Mouse (Mus musculus) hindbrain, embryonic 16.5 days (tissue): ENCODE results near the gene Msl1. TPM values are rescaled to one million over a fixed set of nuclear protein-coding genes. Genes with fewer than 3 reads are reported as not detected.

Experiments used
- ATAC-seq: fragments of 200-750 bp; cut with Nextera tagmentation; 2 replicates; pipeline ENCODE4 v1.8.0; 2017; ENCODE audit warnings: moderate TSS enrichment, moderate library complexity
- H3K27ac ChIP-seq: fragments of 300-500 bp; sonication (generic); 2 replicates; pipeline ENCODE4 v1.5.1; 2014; ENCODE audit warnings: low read depth, mild to moderate bottlenecking, control low read depth, low read length, moderate library complexity
- H3K27me3 ChIP-seq: fragments of 300-500 bp; sonication (generic); replicated peaks from 2 replicates; pipeline ENCODE4 v1.6.1; 2014; ENCODE audit warnings: low read length; ENCODE audit not compliant: control insufficient read depth, insufficient read depth
- H3K36me3 ChIP-seq: fragments of 300-500 bp; sonication (generic); 2 replicates; pipeline ENCODE4 v1.6.1; 2014; ENCODE audit warnings: mild to moderate bottlenecking, low read length, moderate library complexity, mixed read lengths; ENCODE audit not compliant: control insufficient read depth, insufficient read depth
- H3K4me1 ChIP-seq: fragments of 300-500 bp; sonication (generic); 2 replicates; pipeline ENCODE4 v1.6.1; 2014; ENCODE audit warnings: low read depth, low read length; ENCODE audit not compliant: control insufficient read depth, insufficient read depth
- H3K4me2 ChIP-seq: fragments of 300-500 bp; sonication (generic); 2 replicates; pipeline ENCODE4 v1.6.1; 2014; ENCODE audit warnings: mild to moderate bottlenecking, low read length, control low read depth, moderate library complexity
- H3K4me3 ChIP-seq: fragments of 300-500 bp; sonication (generic); 2 replicates; pipeline ENCODE4 v1.5.1; 2014; ENCODE audit warnings: mild to moderate bottlenecking, low read length, control low read depth, moderate library complexity
- H3K9ac ChIP-seq: fragments of 300-500 bp; sonication (generic); 2 replicates; pipeline ENCODE4 v1.6.1; 2014; ENCODE audit warnings: low read depth, mild to moderate bottlenecking, control low read depth, low read length, moderate library complexity
- H3K9me3 ChIP-seq: fragments of 300-500 bp; sonication (generic); 2 replicates; pipeline ENCODE4 v1.6.1; 2014; ENCODE audit warnings: mild to moderate bottlenecking, low read length, moderate library complexity; ENCODE audit not compliant: control insufficient read depth
- WGBS: fragments of 180-500 bp; shearing (Covaris S2); extraction: QIAGEN DNeasy Blood & Tissue Kit; methylation state at CpG from one replicate; pipeline ENCODE4 v1.1.7; 2014; 5-methylcytosine and 5-hydroxymethylcytosine counted together
- polyA plus RNA-seq: library from polyadenylated mRNA; unstranded; fragments of >200 nt; fragmentation: Nextera tagmentation; extraction: Ambion mirVana; gene quantifications from 2 replicates; pipeline ENCODE4 v1.2.1, GENCODE M21; 2015

Gene Msl1
- 28.2 and 28.6 TPM in 2 replicates for polyA plus RNA-seq

DNA sequence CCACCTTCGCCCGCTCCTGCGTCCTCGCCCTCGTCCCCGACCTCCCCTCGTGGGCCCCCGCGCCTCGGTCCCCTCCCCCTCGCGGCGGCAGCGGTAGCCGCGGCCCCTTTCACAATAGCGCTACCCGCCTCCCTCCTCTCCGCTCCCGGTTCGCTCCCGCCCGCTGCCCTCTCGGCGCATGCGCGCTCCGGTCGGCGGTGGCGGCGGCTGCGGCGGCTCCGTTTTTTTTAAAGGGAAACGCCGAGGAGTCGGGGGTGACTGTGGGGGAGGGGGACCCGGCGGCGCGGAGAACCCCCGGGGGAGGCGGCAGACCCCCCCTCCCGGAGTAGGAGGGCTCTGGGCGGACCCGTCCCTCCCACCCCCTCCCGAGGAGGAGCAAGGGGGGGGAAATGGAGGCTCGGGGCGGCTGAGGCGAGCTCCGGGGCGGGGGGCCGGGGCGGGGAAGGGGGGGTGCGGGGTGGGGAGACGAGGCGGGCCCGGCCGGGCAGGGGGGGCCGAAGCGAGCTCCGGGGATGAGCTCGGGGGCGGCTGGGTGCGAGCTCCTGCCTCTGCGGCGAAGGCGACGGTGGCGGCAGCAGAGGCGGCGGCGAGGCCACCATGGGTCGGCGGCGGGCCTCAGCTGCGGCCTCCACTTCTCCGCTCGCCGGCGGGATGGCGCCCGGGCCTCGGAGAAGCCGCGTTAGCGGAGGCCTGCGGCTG, at the start of gene Msl1:
Gene Msl1 (plus strand): TSS at position 502 of the 699 bp plus-strand sequence.
- H3K4me1 ChIP-seq: peaks cover 29% of the 10 kb centered on the region
- no peaks in the 10 kb centered on the region for H3K27me3 ChIP-seq
- WGBS: under 1% methylated on average over 66 of the region's 89 CpGs
- peaks cover 1% of the 10 kb centered on the region; the same call in 1 of the 2 replicates for H3K36me3 ChIP-seq
- H3K4me2 ChIP-seq: peak within 1 kb of the TSS; percentile 75
- no peaks in the 10 kb centered on the region for H3K9me3 ChIP-seq
- H3K9ac ChIP-seq: peak within 1 kb of the TSS; percentile 99
- H3K4me3 ChIP-seq: peak within 1 kb of the TSS; percentile 74
- peak within 1 kb of the TSS; percentile 100 for H3K27ac ChIP-seq
- ATAC-seq: peak; percentile 57

DNA sequence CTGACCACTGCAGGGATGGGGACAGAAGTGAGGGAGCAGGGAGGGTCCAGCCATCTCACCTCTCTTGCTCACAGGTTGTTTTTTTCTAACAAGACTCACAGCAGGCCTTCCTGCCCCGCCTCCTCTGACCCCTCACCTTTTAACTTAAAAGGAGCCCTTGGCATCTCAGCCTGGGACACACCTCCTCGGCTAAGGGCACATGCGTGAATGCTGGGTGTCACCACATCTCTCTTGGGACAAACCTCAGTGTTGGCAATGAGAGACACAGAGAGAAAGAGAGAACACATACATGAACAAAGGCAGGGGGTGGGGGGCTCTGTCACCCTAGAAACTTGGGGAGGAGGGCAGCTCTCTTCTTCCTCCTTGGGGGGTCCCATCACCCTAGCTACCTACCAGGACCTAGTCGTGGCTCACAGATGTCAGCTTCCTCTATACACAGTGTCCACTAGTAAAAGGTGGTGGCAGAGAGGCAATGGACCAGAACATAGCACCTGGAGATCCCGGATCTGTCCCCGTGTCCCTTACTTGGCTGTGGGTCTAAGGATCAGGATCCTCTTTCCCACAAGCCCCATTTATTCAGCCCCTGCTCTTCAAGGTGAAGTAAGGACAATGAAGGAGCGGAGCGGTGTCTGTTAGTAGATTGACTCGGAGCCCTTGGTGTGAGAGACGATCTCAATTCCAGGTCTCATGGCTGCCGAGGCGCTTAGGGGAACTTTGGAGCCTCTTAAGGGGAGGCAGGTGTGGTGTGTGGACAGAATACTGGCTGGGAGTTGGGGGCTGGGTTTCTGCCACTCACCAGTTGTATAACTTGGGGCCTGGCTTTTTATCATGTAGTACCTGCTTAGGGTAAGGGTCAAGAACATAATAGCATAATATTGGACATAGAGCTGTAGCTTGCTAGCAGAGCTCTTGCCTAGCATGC, 49.1 kb upstream of the Msl1 start:
- H3K27me3 ChIP-seq: no peaks in the 10 kb centered on the region
- peak overlapping the region; percentile 4; the same call in 1 of the 2 replicates for H3K4me3 ChIP-seq

DNA sequence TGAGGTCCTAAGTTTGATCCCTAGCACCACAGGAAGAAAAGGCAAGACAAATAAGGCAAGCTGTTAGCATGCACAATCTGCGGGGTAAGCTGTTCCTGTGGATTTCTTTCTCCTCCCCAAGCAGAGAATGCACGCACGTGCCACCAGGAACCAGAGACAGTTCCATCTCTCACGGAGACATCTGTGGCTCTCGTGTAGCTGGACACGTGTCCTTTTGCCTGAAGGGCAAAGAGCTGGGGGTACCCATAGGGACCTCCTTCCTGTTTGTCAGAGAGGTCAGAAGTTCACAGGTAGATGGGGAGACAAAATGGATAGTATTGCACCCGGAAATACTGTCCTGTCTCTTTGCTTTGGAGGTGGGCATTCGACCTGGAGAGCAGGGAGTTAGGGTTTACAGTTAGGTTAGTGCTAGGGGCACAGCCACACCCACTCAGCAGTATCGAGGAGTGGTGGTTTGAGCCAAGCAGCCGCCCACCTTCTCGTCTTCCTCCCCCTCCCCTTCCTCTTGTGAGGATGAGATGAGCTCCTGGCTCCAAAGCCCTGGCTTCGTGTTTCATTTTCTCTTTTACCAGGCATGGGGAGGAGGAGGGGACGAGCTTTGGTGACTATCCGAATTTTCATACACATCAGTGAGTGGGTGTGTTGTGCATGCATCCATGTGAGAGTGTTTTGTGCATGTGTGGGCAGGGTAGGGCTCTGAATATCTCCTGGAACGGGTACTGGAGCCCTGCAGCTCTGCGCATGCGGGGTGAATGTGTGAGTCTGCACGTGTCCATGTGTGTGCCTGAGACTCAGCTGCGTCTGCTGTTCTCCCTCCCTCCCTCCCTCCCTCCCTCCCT, 48.2 kb upstream of the Msl1 start:
- Histone ChIP-seq H3K27ac (peak overlapping the region; percentile 94), H3K9ac (peak overlapping the region; percentile 13; the same call in 1 of the 2 replicates), H3K27me3 (no peaks in the 10 kb centered on the region), H3K4me3 (peak overlapping the region; percentile 21), H3K4me1 (peaks cover 79% of the 10 kb centered on the region), H3K9me3 (no peaks in the 10 kb centered on the region), H3K4me2 (peak overlapping the region; percentile 57), H3K36me3 (no peaks in the 10 kb centered on the region)
- WGBS: 7% methylated on average over 19 of the region's 19 CpGs
- peak; percentile 57 for ATAC-seq

More for the DNA sequence above, 49.1 kb upstream of the Msl1 start:
- Histone ChIP-seq H3K36me3 (no peaks in the 10 kb centered on the region), H3K9me3 (no peaks in the 10 kb centered on the region), H3K4me2 (peak overlapping the region; percentile 57), H3K27ac (peak overlapping the region; percentile 94), H3K9ac (peak overlapping the region; percentile 35), H3K4me1 (peaks cover 74% of the 10 kb centered on the region)
- WGBS: 32% methylated on average over 12 of the region's 12 CpGs
- no peak for ATAC-seq

DNA sequence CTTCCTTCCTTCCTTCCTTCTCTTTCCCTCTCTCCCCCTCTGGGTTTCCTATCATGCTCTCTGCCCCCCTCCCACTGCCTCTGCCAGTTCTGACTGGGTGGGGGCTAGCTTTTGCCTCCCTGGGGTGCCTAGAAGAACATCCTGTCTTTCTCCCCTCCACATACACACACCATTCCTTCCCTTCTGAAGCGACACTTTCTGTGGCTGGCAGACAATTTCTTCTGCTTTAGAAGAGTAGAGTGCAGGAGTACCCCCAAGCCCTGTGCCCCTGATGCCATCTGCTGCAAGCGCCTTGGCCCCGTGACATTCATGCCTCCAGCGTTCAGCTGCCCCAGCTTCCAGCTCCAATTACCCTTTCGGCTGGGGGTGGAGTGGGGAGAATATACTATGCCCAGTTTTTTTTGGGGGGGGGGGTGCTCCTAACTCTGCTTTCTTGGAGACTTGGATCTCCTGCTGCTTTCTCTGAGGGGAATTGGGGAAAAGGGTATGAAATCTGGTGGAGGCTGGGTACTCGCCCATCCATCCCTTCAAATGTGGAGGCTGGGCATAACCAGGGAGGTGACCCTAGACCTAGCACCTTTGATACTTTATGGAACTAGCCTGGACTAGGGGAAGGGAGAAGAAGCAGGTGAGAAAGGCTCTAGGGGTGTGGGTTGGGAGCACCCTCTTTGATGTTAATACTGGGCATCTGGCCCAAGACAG, 47.4 kb upstream of the Msl1 start:
- Histone ChIP-seq H3K4me1 (peaks cover 79% of the 10 kb centered on the region), H3K27ac (peak overlapping the region; percentile 94), H3K4me2 (peak overlapping the region; percentile 57), H3K27me3 (no peaks in the 10 kb centered on the region), H3K9me3 (no peaks in the 10 kb centered on the region), H3K36me3 (no peaks in the 10 kb centered on the region), H3K9ac (peak overlapping the region; percentile 60), H3K4me3 (peak overlapping the region; percentile 27)
- ATAC-seq: no peak
- 11% methylated on average over 6 of the region's 6 CpGs for WGBS

DNA sequence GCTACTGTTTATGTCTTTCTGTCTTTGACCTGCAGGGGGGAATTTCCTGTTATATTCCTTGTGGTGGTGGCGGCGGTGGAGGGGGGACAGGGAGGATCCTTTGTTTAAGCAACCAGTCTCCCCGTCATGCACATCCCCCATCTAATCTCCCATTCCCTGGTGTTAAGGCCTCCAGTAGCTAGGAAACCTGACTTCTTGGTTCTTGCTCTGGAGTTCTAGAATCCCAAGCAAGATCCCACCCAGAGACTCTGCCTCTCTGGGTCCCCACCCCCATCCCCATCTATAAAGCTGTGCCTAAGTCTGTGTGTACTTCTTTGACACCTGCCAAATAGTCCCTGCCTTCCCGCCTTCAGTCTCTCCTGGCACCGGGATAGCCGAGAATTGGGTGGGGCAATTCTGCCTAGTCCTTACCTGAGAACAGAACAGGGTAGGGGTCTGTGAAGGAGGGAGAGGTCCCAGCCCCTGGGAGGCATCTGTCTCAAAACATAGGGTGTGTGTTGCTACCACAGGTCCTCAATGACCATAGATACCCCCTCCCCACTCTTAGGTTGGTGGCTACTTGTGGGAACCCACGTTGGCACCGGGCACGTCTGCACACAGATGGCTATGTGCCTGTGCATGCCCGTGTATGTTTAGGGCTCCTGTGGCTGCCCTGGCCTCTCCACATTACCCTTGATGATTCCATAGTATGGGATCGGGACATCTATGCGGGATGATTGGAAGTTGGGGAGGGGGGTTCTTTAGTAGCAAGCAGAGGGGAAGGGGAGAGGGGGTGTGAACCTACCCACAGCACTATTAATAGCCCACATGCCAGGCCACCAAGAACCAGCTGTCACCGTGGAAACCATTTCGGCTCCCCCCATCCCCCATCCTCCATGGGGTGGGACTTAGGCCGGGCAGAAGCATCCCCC, 46.6 kb upstream of the Msl1 start:
- Histone ChIP-seq H3K36me3 (peaks cover 2% of the 10 kb centered on the region; the same call in 1 of the 2 replicates), H3K27me3 (no peaks in the 10 kb centered on the region), H3K9ac (peak overlapping the region; percentile 60), H3K4me3 (peak overlapping the region; percentile 27), H3K4me1 (peaks cover 78% of the 10 kb centered on the region), H3K27ac (peak overlapping the region; percentile 94), H3K9me3 (no peaks in the 10 kb centered on the region), H3K4me2 (peak overlapping the region; percentile 57)
- ATAC-seq: no peak
- WGBS: 4% methylated on average over 12 of the region's 15 CpGs

DNA sequence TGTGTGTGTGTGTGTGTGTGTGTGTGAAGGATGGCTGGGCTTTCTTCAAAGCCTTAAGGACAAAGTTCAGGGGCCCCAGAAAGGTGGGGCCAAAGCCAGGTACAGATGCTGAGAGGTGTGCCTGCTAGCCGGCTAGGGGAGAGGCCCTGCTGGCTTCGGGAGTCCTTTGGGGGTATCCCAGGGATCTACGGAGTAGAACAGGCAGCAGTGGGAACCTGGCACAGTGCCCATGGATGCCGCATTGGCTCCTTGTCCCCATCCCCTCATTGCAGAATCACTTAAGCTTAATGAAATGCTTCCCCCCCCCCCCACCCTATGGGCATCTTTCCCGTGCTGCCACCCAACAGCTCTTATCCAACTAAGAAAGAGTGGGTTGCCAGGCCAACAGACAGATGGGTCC, 45.6 kb upstream of the Msl1 start:
- H3K27me3 ChIP-seq: no peaks in the 10 kb centered on the region
- H3K4me3 ChIP-seq: peak overlapping the region; percentile 27; the same call in 1 of the 2 replicates
- H3K4me2 ChIP-seq: peak overlapping the region; percentile 57
- H3K9me3 ChIP-seq: no peaks in the 10 kb centered on the region
- peaks cover 8% of the 10 kb centered on the region; the same call in 1 of the 2 replicates for H3K36me3 ChIP-seq
- peaks cover 77% of the 10 kb centered on the region for H3K4me1 ChIP-seq
- H3K27ac ChIP-seq: peak overlapping the region; percentile 94
- H3K9ac ChIP-seq: peak overlapping the region; percentile 60
- no peak for ATAC-seq
- 12% methylated on average over 5 of the region's 5 CpGs for WGBS

DNA sequence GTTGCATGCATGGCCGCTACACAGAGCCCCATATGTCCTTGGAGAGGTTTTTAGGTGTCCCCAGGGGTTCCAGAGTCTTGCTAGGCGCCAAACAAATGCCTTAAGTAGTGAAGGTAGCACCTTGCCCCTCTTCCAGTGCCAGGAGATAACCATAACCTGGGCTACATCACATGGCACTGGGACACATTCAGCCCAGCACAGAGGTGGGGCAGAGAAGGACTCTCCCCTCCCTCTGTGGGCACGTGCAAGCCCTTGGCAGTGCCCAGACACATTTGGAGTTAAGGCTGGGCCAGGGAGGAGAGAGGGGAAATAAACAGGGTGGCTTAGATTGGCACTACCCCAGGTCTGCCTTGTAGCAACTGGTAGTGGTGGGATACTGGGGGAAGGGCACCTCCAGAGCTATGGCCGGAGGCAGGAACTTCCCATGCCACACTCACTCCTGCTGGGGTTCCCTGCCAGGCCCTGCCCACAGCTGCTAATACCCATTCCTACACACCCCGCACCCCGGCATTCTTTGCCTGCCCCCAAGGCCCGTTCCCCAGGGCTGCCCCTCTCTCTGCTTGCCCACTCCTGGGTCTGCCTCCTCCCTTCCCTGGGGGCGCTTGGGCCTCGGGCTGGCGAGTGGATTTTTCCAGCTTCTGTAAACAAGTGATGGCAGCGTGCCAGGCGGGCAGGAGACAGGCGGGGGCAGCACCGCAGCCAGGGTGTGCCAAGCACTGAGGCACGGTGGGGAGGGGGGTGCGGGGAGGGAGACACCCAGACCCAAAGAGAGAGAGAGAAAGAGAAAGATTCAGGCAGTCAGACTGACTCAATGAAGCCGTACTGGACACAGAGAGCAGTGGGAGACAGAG, 44.7 kb upstream of the Msl1 start:
- Histone ChIP-seq H3K9ac (peak overlapping the region; percentile 60), H3K27ac (peak overlapping the region; percentile 94), H3K4me2 (peak overlapping the region; percentile 57), H3K9me3 (no peaks in the 10 kb centered on the region), H3K4me3 (peak overlapping the region; percentile 8; the same call in 1 of the 2 replicates), H3K36me3 (peaks cover 8% of the 10 kb centered on the region; the same call in 1 of the 2 replicates), H3K27me3 (no peaks in the 10 kb centered on the region), H3K4me1 (peaks cover 72% of the 10 kb centered on the region)
- peak; percentile 75 for ATAC-seq
- 12% methylated on average over 17 of the region's 17 CpGs for WGBS
